Mouse (Mus musculus) megakaryocyte, embryonic 14.5 days (primary cell): ENCODE results near the gene Dscam. TPM values are rescaled to one million over a fixed set of nuclear protein-coding genes. Genes with fewer than 3 reads are reported as not detected.

Source experiments
- H3K27me3 ChIP-seq: replicated peaks from 2 replicates; pipeline ENCODE3; 2012; ENCODE audit warnings: inconsistent platforms
- H3K36me3 ChIP-seq: replicated peaks from 2 replicates; pipeline ENCODE3; 2012; ENCODE audit warnings: low read length, inconsistent platforms, mixed read lengths
- H3K4me1 ChIP-seq: 2 replicates; pipeline ENCODE4 v1.6.1; 2012; ENCODE audit warnings: inconsistent platforms
- H3K4me3 ChIP-seq: replicated peaks from 2 replicates; pipeline ENCODE3; 2012; ENCODE audit warnings: moderate library complexity, mild to moderate bottlenecking, inconsistent platforms
- H3K9me3 ChIP-seq: 2 replicates; pipeline ENCODE4 v1.6.1; 2012; ENCODE audit warnings: inconsistent platforms
- FLI1 ChIP-seq: IDR thresholded peaks from 2 replicates; pipeline ENCODE4 v1.6.1; 2012; ENCODE audit warnings: low read length, inconsistent platforms, mixed read lengths
- GATA1 ChIP-seq: IDR thresholded peaks from 3 replicates; pipeline ENCODE4 v1.6.1; 2012; ENCODE audit warnings: mixed read lengths, low read length, inconsistent platforms, borderline replicate concordance
- polyA plus RNA-seq: library from polyadenylated mRNA; stranded (reverse); fragments of >175 nt; gene quantifications from 2 replicates; pipeline ENCODE4 v1.2.3, GENCODE M21; 2012; ENCODE audit warnings: low replicate concordance; ENCODE audit not compliant: insufficient read depth

Gene Dscam
- polyA plus RNA-seq, 1 experiment, result not detected

DNA sequence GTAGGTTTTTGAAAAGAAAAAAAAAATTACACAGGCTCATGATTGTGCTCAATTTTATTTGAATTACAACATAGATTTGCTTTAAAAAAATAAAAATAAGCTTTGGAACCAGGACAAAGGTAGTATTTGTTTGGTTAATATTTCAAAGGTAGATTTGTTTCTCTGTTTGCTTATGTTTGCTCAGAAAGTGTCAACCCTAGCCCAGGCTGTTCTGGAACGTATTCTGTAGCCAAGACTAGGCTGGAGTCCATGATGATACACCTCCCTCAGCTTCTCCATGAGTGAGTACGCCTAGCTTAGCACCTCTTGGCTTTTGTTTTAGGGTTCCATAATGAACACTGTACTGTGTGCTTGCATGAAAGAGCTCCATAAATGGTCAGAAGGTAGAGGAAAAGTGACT, 183.2 kb downstream of the Dscam start:
- TF ChIP-seq FLI1 (no peak), GATA1 (no peak)
- Histone ChIP-seq H3K9me3 (no peaks in the 10 kb centered on the region), H3K27me3 (no peaks in the 10 kb centered on the region), H3K4me3 (no peak overlapping the region), H3K36me3 (no peaks in the 10 kb centered on the region), H3K4me1 (no peaks in the 10 kb centered on the region)

DNA sequence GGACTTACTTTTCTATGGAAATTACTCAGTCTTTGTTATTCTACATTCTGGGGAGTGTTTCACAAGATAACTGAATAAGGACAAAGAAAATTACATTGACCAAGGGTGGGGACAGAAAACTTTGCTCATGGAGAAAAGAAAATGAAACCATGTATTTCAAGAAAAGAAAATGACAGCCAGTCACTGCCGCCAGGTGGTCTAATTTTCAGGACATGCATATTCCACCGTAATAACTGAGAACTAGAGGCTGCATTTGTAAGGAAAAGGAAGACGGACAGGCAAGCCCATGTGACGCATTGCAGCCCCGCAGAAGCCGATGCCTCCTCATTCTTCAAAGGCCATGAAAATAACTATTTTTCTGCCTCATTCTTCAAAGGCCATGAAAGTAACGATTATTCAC, 197.3 kb downstream of the Dscam start:
- Histone ChIP-seq H3K36me3 (no peaks in the 10 kb centered on the region), H3K4me3 (no peak overlapping the region), H3K27me3 (no peaks in the 10 kb centered on the region), H3K9me3 (0 out of 2 replicates have a peak, but pooled peaks cover 3% of the 10 kb centered on the region), H3K4me1 (peaks cover 4% of the 10 kb centered on the region; the same call in 1 of the 2 replicates)
- no peak for TF ChIP-seq FLI1
- TF ChIP-seq GATA1, result no peak

DNA sequence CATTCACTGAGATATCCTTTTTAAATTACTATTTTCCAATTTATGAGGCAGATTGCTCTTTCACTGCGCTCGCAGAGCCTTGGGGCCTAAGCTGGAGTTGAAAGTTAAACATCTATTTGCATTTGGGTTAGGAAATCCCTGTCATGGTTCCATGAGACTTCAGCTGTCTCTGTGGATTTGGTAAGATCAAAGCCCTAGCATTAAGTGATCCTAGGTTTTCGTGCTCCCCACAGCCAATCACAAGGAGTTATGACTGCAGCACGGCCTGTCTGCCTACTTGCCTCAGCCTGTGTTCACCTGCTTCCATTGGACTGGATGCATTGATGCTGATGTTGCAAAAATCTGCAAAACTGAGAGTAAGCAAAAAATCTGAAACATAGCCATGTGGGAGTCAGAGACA, 198.8 kb downstream of the Dscam start:
- Histone ChIP-seq H3K4me3 (no peak overlapping the region), H3K27me3 (no peaks in the 10 kb centered on the region), H3K36me3 (no peaks in the 10 kb centered on the region), H3K9me3 (no peaks in the 10 kb centered on the region), H3K4me1 (peaks cover 4% of the 10 kb centered on the region; the same call in 1 of the 2 replicates)
- TF ChIP-seq FLI1 (no peak), GATA1 (no peak)

DNA sequence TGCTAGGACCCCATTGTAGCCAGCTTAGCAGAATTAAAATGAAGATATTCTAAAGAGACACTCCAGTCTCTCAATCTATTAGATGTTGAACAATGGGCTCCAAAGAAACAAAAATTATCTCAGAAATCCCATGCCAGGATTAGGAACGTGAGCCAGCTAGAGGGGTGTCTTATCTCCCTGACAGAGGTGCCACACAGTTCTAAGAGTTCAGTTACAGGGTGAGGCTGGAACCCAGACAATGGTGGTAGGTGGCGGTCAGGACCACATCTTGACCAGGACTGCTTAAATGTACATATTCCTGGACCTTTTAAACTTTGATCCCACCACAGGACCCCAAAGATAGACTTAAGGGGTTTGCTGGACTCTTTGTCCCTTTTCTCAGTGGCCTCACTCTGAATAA, 200.1 kb downstream of the Dscam start:
- no peak for TF ChIP-seq FLI1
- no peak for TF ChIP-seq GATA1
- peaks cover 4% of the 10 kb centered on the region; the same call in 1 of the 2 replicates for H3K4me1 ChIP-seq
- no peaks in the 10 kb centered on the region for H3K27me3 ChIP-seq
- H3K4me3 ChIP-seq, result no peak overlapping the region
- no peaks in the 10 kb centered on the region for H3K9me3 ChIP-seq
- H3K36me3 ChIP-seq, result no peaks in the 10 kb centered on the region

DNA sequence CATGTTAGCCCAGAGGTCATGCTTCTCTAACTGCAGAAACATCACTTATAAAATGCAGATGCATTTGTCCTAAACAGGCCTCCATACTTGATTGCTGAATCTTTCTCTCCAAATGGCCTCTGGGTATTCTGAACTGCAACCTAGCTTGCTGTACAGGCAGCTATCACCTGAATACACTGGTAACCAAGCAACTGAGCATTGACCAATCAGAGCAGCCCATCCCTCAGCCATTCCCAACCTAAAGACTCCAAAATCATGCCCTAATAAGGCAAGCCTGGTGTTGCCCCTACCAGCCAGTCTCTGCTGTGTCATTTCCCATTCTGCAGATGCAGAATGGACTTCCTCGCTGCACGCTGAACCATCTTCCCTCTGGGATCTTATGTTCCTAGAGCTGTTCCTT, 200.9 kb downstream of the Dscam start:
- Histone ChIP-seq H3K4me3 (no peak overlapping the region), H3K9me3 (no peaks in the 10 kb centered on the region), H3K36me3 (no peaks in the 10 kb centered on the region), H3K4me1 (peaks cover 4% of the 10 kb centered on the region; the same call in 1 of the 2 replicates), H3K27me3 (no peaks in the 10 kb centered on the region)
- no peak for TF ChIP-seq GATA1
- no peak for TF ChIP-seq FLI1

DNA sequence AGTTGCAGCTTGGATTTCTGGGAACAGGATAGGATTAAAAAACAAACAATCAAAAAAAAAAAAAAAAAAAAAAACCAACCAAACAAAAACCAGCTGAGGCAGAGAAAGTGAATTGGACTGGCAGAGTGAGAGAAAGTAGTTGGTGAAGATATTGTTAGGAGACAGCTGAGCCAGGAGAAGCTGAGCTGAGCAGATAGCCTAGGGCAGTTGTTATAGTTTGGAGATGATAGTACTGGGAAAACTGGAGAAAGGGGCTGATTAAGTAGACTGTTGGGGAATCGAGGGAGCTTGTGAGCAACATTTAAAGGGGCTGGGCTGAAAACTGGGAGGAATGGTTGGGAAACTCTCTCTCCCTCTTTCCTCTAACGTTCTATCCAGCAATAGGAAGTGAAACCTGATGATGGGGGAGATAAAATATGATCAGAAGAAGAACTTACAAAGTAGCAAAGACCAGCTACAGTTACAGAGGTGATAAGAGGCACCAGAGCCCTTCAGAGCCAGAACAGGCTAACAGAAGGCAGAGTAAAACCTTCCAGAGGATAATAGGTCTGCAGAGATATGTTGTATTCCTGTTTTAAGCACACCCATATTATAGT, 201.6 kb downstream of the Dscam start:
- TF ChIP-seq GATA1 (no peak), FLI1 (no peak)
- Histone ChIP-seq H3K27me3 (no peaks in the 10 kb centered on the region), H3K36me3 (no peaks in the 10 kb centered on the region), H3K4me1 (peaks cover 4% of the 10 kb centered on the region; the same call in 1 of the 2 replicates), H3K4me3 (no peak overlapping the region), H3K9me3 (no peaks in the 10 kb centered on the region)

DNA sequence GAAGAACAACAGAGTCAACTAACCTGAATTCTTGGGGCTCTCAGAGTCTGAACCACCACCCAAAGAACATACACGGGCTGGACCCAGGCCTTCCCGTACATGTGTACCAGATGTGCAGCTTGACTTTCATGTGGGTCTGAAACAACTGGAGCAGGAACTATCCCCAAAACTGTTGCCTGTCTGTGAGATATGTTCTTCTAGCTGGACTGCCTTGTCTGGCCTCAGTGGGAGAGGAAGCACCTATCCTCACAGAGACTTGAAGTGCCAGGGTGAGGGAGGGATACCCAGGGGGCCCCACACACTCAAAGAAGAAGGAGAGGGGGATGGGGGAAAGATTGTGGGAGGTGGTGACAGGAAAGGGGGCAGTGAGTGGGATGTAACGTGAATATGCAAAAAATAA, 210.9 kb downstream of the Dscam start:
- no peaks in the 10 kb centered on the region for H3K36me3 ChIP-seq
- no peak for TF ChIP-seq FLI1
- no peak for TF ChIP-seq GATA1
- H3K4me1 ChIP-seq, result no peaks in the 10 kb centered on the region

DNA sequence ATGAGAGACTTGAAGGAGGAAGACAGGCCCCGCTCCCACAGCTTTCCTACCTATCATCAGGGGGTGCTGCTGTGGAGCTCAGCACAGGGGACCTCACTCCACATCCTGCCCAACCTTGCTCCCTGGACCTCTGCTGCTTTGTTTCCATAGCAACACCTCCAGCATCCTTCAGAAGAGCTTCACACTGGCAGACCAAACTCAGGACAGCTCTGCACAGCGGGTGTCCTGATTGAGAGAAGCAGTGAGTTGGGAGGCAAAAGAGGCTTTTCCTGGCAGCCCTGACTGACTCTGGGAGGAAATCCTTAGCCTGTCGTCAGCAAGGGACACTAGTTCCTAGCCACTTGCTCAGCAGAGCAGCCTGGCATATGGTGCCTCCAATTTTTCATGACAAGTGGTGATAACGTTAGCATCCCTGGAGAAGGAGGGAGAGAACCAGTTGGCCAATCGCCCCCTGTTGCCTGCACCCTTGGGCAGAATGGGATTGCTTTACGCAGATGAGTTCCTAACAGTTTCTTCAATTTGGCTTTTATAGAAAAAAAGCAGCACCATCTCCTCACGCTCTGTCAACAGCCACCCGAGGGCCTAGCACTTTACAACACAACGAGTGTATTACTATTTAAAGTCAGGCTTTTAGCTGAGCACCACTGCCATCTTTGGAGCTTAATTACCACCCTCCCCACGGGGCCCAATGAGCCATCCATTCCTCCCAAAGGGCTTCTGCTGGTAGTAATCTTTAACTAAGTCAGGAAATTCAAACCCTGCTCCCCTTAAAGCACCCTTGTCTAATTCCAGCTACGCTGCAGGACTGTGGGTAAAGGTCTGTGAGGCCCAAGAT, 224.9 kb downstream of the Dscam start:
- H3K36me3 ChIP-seq, result no peaks in the 10 kb centered on the region
- H3K9me3 ChIP-seq, result peaks cover 9% of the 10 kb centered on the region
- no peak overlapping the region for H3K4me3 ChIP-seq
- no peaks in the 10 kb centered on the region for H3K4me1 ChIP-seq
- no peak for TF ChIP-seq GATA1
- no peak for TF ChIP-seq FLI1
- peaks cover 3% of the 10 kb centered on the region for H3K27me3 ChIP-seq

More for the DNA sequence above, 210.9 kb downstream of the Dscam start:
- Histone ChIP-seq H3K27me3 (no peaks in the 10 kb centered on the region), H3K9me3 (no peaks in the 10 kb centered on the region), H3K4me3 (no peak overlapping the region)

DNA sequence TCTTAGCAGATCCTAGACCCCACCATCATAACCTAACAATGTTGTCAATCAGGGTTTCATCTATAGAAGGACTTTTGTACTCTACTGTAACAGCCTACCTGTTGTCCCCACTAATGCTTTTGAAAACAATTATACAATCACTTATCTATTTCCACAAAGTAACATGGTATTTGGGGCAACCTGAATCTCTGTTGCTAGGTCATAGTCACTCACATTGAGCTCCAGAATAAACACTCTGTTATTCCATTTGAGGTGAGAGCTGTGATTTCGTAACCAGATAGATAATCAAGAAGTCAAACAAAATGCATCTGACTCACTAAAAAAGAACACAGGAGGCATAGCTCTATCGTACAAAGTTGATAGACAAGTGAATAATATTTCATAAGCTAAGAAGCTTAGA, 226.9 kb downstream of the Dscam start:
- TF ChIP-seq GATA1, result no peak
- no peak for TF ChIP-seq FLI1

DNA sequence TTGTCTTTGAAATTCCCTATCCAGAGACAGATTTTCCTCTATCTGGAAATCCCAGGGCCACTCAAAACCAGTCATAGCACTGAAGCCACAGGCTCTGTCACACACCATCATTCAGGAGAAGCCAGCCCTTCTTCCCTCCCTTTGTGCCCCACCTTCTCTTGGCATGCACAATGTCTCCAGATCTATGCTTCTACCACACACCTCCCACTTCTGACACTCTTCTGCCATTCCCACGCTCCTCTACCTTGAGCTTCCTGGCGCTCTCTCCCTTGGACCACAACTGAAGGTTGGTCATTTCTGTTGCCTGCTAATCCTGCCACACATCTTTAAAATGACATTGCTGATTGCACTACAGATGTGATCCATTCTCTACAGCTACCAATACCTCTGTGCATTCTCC, 235.8 kb downstream of the Dscam start:
- Histone ChIP-seq H3K4me1 (no peaks in the 10 kb centered on the region), H3K4me3 (peak overlapping the region; percentile 3), H3K36me3 (no peaks in the 10 kb centered on the region), H3K27me3 (no peaks in the 10 kb centered on the region), H3K9me3 (no peaks in the 10 kb centered on the region; the same call in 1 of the 2 replicates)
- TF ChIP-seq GATA1, result no peak
- no peak for TF ChIP-seq FLI1

More for the DNA sequence above, 226.9 kb downstream of the Dscam start:
- Histone ChIP-seq H3K4me3 (no peak overlapping the region), H3K36me3 (no peaks in the 10 kb centered on the region), H3K9me3 (peaks cover 9% of the 10 kb centered on the region), H3K4me1 (no peaks in the 10 kb centered on the region), H3K27me3 (peaks cover 3% of the 10 kb centered on the region)
